Mouse (Mus musculus) urinary bladder, postnatal 14 days (tissue): ENCODE results near the gene Pld1.

Experiments used
- DNase-seq: peaks from one replicate; pipeline ENCODE4 v3.0.0; 2021; ENCODE audit warnings: low spot score

The Pld1 gene

GRCm38 (mm10) chr3:28049526-28049925 lies 111.0 kb downstream of the Pld1 start:
- DNase-seq, result no peak

- DNase-seq, result no peak
Observed at GRCm38 (mm10) chr3:28053076-28053475, 114.6 kb downstream of the Pld1 start.

- DNase-seq, result no peak
Observed at GRCm38 (mm10) chr3:28060713-28061112, 122.2 kb downstream of the Pld1 start.

GRCm38 (mm10) chr3:28061155-28061554 lies 122.7 kb downstream of the Pld1 start:
- DNase-seq, result no peak

- no peak for DNase-seq
Observed at GRCm38 (mm10) chr3:28079211-28079610, 140.7 kb downstream of the Pld1 start.

GRCm38 (mm10) chr3:28080116-28080515 lies 141.6 kb downstream of the Pld1 start:
- DNase-seq, result no peak

GRCm38 (mm10) chr3:28081012-28081411 lies 142.5 kb downstream of the Pld1 start:
- DNase-seq, result no peak

GRCm38 (mm10) chr3:28083218-28083617 lies 144.7 kb downstream of the Pld1 start:
- DNase-seq, result no peak

- DNase-seq, result no peak
Observed at GRCm38 (mm10) chr3:28084281-28084680, 145.8 kb downstream of the Pld1 start.

- DNase-seq, result no peak
Observed at GRCm38 (mm10) chr3:28091296-28091695, 152.8 kb downstream of the Pld1 start.

- DNase-seq, result no peak
Observed at GRCm38 (mm10) chr3:28091741-28092140, 153.2 kb downstream of the Pld1 start.

GRCm38 (mm10) chr3:28093684-28094302 lies 155.3 kb downstream of the Pld1 start:
- DNase-seq, result no peak

- no peak for DNase-seq
Observed at GRCm38 (mm10) chr3:28095451-28095850, 157.0 kb downstream of the Pld1 start.

- DNase-seq, result no peak
Observed at GRCm38 (mm10) chr3:28099175-28099574, 160.7 kb downstream of the Pld1 start.

GRCm38 (mm10) chr3:28104992-28105391 lies 166.5 kb downstream of the Pld1 start:
- no peak for DNase-seq

GRCm38 (mm10) chr3:28107446-28108004 lies 169.0 kb downstream of the Pld1 start:
- peak; percentile 28 for DNase-seq

GRCm38 (mm10) chr3:28111516-28111915 lies 173.0 kb downstream of the Pld1 start:
- peak; percentile 45 for DNase-seq

GRCm38 (mm10) chr3:28113881-28114280 lies 175.4 kb downstream of the Pld1 start:
- DNase-seq, result no peak

GRCm38 (mm10) chr3:28141716-28142115 lies 203.2 kb downstream of the Pld1 start:
- no peak for DNase-seq

GRCm38 (mm10) chr3:28142121-28142520 lies 203.6 kb downstream of the Pld1 start:
- DNase-seq, result peak; percentile 39

- DNase-seq, result peak; percentile 27
Observed at GRCm38 (mm10) chr3:28144676-28145075, 206.2 kb downstream of the Pld1 start.

- DNase-seq, result no peak
Observed at GRCm38 (mm10) chr3:28145461-28145860, 207.0 kb downstream of the Pld1 start.

GRCm38 (mm10) chr3:28149656-28150256 lies 211.3 kb downstream of the Pld1 start:
- no peak for DNase-seq

- peak; percentile 3 for DNase-seq
Observed at GRCm38 (mm10) chr3:28158006-28158405, 219.5 kb downstream of the Pld1 start.
